Mouse (Mus musculus): Measurements from ENCODE around the gene Errfi1.
"Not testable (repeated sequence)": the region's sequence is repeated elsewhere in the genome, so short reads cannot be mapped to it uniquely, and the experiment has no call there.

Errfi1 gene

DNA sequence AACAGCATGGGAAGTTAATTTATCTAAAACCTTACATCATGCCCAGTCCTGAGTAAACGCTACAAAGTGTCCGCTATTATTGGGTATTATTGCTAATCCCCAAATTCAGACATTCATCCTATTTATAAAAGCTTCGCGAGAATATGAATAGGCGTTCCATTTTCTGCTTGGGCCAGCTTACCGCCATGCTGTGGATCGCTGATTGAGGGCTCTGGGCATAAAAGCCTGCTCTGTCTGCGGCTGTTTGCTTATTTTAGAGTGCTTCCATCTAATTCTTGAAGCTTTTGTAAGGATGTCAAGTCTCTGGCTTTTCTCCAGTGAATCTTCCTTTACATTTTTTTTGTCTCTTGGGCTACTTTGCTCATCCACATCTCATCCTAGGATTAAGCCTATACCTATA, 7.4 kb upstream of the Errfi1 start:
- no peak for DNase-seq (ENCODE audit: low read depth, low spot score)

DNA sequence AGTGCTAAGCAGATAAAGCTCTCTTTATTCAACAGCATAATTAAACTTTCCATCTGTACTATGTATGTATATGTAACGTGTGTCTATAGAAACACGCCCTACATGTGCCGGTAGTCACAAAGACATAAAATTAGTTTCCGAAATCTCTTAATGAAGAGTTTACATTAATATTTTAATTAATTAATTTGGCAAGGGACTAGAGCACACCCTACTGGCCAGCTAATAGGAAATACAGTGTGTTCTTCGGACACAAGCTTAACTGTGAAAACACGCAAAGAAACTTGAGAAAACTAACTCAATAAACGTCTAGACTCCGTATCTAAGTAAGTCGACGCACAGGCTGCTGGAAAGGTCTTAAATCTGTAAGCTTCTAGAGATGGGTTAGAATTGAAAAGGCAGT, 3.8 kb upstream of the Errfi1 start:
- DNase-seq (ENCODE audit: low read depth, low spot score): no peak

DNA sequence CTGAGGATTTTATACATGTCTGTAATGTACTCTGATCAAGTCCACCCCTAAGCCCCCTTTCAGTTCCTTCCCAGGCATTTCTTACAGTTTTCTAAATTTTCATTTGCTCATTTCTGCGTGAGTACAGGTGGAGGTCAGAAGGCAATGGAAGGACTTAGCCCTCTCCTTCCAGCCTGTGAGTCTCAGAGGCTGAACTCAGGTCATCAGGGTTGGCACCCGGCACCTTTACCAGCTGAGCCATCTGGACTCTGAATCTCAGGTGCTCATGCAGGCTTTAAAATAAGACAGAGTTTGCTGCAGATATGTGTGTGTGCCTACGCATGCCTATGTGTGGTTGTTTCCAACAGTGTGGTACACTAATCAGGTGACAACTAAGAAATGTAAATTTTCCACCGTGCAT, 2.8 kb upstream of the Errfi1 start:
- DNase-seq (ENCODE audit: low read depth, low spot score): no peak

DNA sequence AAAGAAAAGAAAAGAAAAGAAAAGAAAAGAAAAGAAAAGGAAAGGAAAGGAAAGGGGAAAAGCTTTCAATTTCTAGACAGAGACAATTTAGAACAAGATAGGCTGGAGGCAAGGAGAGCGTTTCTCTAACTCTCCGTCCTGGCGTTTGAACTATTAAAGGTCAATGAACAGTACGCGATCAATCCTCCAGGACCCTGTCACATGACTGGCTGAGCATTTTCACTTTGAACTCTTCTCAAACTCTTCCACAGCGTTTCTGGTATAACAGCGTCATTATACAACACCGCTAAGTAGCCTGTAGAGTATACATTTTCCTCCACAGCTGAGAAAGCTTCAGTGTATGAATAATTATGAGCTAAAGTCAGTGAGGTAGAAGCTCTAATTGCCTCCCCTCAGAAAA, 1.7 kb upstream of the Errfi1 start:
- DNase-seq (ENCODE audit: low read depth, low spot score): no peak

DNA sequence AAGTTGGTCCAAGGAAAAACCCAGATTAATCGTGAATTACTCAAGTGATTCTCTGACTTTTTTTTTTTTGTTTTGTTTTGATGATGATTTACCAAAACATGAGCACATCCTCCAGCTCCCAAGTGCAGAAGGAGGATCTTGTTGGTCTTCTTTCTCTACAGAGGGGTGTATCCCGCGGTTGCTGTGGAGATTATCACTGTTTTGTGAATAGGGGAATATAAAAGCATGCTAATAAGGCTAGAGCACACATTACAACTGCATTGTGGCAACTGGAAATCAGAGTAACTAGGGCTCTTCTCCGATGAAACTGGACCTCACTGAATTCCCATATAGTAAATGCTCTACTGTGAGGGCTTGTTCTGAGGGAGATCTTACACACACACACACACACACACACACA, 1.2 kb upstream of the Errfi1 start:
- DNase-seq (ENCODE audit: low read depth, low spot score): no peak

DNA sequence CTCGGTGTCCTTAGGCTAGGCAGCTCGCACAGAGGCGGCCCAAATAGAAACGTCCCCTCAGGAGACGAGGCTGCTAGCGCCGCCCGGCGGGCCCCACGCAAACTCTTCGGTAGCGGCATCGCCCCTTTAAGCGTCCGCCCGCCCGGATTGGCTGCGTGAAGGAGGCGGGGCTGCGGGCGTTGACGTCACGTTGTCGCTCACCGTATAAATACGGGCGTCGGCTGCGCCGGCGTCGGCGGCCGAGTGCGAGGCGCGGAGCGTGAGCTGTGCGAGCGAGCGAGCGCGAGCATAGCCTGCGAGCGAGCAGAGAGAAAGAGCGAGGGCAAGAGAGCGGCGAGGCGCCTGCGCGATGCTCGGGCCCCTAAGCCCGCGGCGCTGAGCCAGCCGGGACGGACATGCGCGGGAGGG, 1.1 kb downstream of the Errfi1 start:
- DNase-seq (ENCODE audit: low read depth, low spot score): peak; percentile 40

DNA sequence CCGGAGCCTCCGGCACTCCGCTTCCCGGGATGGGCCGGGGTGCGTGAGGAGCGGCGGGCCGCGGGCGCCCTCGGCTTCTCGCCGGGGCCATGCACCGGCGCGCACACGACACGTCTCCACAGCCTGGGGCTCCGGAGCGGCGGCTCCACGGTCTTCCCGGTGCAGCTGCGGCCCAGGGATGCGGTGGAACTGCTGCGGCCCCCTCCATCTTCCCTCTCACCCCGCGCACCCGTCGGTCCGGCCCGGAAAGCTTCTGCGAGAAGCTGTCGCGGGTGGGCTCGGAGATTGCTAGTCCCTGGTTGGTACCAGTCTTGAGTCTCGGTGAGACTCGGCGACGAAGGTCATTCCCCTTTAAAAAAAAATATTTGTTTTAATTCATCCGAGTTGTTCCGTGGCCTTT, 1.6 kb downstream of the Errfi1 start:
- DNase-seq (ENCODE audit: low read depth, low spot score): no peak

DNA sequence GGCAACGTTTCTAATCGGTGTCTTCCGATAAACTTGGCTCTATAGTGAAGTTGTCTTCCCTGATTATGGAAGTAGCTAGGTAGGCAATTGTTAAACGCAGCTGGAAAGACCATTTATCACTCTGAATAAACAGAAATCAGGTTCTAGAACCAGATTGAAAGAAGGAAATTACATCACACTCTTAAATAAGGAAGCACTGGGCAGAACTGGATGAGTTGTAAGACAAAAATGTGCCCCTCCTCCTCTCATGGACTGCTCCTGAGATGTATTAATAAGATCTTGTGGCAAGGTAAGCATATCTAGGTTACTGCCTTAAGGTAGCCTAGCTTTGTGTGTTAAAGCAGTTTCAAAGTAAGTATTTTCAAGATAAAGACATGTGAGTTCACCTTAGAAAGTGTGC, 6.8 kb downstream of the Errfi1 start:
- no peak for DNase-seq (ENCODE audit: low read depth, low spot score)

DNA sequence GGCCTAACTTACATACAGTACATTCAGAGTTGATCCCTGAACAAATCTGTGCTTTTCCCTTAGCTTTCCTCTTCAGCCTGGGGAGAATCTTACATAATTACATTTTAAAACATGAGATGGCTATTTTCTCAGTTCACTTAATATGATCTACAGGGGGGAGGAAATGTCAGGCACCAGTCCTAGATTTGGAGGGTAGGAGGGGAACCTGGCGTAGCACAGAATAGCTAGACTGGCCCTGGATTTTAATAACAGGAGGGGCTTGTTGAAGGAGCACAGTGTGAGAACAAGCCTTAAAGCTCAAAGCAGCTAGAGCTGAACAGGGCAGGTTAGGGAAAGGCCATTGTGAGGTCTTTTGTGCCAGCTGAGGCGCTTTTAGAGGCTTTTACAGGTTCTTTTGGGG, 7.4 kb downstream of the Errfi1 start:
- no peak for DNase-seq (ENCODE audit: low read depth, low spot score)

DNA sequence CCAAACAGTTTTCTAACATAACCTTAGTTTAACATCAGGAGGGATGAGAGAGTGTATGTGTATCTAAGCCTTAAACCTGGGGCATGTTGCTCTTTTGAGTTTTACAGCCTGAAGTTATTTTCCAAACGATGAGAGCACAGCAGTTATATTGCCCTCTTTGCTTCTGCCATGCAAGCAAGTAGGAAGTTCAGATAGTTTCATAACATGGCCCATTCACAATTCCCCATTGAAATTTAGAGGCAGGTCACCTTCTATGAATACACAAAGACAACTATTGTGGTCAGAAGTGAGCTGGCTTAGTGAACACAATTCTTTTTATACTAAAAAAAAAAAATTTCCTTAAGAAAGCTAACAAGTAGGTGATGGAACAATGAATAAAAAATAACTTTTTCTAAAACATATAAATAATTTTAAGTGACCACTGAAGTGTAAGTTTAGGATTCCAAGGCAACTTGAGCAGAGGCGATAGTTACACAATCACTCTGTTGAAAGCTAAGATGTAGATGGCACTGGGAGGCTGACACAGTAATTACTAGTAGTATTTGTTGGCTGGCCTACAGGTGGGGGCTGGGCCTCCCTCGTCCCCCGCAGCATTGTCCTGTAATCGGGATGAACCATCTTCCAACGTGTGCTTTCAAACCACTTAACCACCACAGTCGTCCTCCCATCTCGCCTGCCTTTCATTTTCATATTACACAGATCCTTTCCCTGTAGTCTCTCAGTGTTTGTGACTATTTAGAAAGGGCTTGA, 9.1 kb downstream of the Errfi1 start:
- DNase-seq (ENCODE audit: low read depth, low spot score): no peak

DNA sequence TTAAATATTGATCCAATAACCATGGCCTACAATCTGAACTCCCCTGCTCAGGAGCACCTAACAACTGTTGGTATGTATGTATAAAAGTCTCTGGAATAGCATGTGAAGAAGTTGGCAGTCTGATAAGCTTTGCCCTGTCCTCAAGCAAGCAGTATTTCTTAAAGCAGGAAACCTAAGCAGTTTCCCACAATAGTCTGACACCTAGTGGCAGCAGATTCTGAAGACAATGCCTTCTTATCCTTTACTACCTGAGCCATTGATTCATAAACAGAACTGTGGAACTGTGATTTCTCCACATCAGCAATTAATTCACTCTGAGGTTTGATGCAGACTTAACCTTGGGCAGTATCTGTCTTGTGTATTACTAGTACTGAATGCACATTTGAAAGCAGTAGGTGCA, 11.7 kb downstream of the Errfi1 start:
- no peak for DNase-seq (ENCODE audit: low read depth, low spot score)

DNA sequence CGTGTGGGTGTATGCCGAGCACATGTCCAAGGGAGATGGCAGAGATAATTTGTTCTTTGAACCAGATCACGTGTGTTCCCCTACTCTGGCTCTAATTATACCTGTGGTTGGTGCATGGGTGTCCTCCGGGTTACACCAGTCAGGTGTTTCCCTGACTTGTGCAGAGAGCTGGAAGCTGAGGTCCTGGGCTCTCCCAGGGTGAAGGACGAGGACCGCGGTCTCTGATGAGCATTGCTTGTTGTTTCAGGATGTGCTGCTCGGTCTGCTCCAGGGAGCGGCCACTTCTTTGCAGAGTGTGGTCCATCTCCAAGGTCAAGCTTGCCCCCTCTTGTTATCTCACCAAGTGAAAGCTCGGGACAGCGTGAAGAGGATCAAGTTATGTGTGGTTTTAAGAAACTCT, 12.3 kb downstream of the Errfi1 start:
- no peak for DNase-seq (ENCODE audit: low read depth, low spot score)

DNA sequence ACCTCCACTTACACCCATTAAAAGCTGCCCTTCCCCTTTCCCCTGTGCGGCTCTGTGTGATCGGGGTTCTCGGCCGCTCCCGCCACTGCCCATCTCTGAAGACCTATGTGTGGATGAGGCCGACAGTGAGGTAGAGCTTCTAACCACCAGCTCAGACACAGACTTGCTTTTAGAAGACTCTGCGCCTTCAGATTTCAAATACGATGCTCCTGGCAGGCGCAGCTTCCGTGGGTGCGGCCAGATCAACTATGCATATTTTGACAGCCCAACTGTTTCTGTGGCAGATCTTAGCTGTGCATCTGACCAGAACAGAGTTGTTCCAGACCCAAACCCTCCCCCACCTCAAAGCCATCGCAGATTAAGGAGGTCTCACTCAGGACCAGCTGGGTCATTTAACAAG, 12.8 kb downstream of the Errfi1 start:
- no peak for DNase-seq (ENCODE audit: low read depth, low spot score)

DNA sequence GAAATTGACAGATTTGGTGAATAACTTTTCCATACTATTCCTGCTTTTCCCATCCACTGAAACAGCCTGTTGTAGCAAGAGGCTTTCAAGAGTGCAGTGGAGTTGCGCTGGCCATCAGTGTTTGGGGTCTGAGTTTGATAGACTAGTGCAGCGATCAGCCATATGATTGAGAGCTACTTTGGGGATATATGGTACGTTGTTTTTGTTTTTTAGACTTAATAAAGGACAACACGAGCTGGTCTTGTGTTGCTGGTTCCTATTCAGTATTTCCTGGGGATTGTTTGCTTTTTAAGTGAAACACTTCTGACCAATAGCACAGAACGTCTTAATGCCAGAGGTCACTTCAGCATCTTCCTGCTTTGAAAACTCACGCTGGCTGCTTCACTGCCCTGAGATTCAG, 14.4 kb downstream of the Errfi1 start:
- DNase-seq (ENCODE audit: low read depth, low spot score): no peak

DNA sequence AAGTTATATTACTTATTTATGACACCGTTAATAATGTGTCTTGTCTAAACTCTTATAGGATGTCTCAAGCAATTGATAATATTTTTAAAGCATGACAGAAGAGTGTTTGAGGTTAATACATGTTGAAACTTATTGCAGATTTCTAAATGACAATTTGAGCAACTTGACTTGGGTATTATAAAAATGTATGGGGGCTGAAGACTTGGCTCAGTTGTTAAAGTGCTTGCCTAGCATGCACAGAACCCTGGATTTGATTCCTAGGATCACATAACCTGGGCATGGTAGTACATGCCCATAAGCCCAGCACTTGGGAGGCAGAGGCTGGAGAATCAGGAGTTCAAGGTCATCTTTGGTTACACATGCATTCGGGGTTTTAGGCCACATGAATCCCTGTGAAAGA, 15.1 kb downstream of the Errfi1 start:
- no peak for DNase-seq (ENCODE audit: low read depth, low spot score)

DNA sequence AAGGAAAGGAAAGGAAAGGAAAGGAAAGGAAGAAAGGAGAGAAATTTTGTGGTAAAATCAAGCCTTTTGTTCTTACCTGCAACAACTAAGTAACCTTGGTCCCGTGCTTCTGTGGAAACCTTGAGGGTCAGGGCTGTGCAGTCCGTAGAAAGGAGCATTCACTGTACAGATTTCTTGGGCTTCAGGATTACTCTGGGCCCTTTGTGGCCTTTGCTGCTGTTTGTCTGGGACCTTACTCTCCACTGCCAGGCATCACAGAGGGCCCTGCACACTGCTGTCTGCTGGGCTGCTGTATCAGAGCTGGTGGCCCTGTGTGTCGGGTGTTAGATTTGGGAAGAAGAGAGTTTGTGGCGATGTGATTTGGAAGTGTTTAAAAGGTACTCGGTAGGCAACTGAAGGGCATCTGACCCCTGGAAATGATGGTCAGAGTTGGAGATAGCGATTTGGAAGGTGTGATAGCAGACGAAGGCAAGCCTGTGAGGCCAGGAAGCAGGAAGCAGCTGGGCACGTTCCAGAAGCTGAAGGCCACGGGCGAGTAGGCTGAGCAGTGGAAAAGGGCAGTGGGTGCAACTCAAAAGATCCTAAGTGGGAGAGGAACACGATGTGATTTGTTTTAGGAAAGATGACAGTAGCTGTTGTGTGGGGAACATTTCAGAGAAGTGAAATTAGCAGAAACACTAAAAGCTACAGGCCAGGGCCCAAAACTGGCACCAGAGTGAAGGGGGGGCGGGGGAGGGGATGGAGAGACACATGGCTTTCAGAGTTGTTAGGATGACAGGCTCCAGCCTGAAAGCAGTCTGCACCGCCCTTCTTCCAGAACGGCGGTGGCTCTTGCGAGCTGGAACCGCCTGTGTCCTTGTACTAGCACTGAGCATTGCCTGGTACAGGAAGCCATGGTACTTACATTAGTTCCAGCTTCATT, 15.8 kb downstream of the Errfi1 start:
- no peak for DNase-seq (ENCODE audit: low read depth, low spot score)

DNA sequence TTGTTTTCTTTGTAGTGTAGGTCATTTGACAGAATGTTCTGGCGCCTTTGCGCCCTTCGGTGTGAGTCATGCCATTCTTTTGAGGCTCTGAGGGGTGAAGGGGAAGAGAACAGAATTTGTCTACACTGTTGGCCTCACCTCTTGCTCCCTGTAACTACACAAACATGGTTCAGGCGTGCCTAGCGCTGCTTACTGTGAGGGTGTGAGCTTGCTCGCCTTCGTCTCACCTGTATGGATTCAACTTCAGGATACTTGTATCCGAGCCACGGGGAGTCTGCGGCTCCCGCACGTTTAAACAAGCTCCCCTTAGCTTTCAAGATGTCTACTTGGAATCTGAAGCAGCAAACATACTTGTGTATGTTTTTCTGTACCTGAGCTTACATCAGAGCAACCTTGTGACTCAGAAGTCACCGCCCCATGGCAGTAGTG, 17.3 kb downstream of the Errfi1 start:
- no peak for DNase-seq (ENCODE audit: low read depth, low spot score)

DNA sequence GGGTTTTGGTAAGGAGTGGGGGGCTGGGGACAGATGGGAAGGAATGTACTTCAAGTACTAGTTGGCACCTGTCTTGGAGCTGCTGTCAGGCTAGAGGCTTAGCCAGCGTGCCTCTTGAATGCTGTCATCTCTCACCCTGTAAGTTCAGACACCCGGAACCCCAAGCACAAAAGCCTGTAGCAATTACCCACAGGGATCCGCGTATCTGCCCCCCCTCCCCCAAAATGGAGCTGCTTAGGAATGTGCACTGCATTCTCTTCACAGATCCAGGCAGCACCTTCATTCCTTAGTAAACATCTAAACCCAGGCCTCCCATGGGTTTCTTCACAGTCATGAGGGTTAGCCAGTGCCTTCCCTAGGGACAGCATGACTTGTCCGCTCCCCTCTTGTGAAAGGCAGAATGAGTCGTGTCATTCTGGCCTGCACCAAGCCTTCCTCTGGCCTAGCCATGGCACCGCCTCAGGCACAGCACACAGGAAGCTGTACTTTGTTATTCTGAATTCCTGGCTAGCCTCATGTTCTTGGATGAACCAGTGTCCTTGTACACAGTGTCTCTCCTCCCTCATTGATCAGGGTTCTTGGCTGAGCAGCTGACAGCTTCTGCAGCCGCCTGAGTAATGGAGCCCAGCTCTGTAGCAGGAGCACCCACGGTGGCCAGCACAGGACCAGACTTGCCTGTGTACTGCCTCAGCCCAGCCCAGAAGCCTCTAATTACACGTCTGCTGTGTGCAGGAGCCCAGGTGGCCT, 17.8 kb downstream of the Errfi1 start:
- no peak for DNase-seq (ENCODE audit: low read depth, low spot score)

DNA sequence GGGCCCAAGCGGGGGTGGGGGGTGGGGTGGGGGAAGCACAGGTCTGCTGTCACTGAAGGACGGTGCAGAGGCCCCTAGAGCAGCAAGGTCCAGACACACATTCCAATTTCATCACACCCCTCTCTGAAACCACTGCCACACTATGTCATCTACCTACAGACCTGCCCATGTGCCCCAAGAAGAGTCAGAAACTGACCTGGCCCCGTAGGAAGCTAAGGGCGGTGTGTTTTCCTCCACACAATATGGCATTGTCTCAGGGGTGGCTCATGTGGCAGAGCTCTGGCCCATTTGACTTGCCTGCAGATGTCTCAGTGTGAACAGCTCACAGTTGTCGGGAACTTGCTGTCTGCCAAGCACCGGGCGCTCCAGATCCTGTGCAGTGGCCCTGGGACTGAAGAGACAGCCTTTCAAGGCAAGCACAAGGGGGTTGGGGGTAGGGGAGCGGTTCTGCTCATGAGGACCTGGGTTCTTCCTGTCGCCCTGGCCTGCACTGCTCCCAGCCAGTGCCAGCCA, 18.5 kb downstream of the Errfi1 start:
- DNase-seq (ENCODE audit: low read depth, low spot score): no peak

DNA sequence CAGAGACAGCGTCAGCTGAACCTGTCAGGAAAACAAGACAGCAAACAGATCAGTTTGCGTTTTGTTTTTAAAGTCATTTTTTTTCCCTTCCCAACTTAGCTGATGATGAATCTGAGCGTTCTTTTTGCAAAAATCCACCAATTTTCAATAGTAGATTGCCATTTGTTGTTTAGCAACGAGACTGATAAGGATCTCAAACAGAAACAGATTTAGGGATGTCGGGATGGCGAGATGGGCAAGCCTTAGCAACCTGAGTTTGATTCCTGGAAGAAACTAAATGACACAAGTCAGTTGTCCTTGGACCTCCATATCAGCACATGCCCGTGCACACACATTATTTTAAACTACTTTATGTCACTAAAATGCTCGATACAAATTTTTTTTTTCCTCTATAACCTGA, 19.0 kb downstream of the Errfi1 start:
- DNase-seq (ENCODE audit: low read depth, low spot score): no peak

DNA sequence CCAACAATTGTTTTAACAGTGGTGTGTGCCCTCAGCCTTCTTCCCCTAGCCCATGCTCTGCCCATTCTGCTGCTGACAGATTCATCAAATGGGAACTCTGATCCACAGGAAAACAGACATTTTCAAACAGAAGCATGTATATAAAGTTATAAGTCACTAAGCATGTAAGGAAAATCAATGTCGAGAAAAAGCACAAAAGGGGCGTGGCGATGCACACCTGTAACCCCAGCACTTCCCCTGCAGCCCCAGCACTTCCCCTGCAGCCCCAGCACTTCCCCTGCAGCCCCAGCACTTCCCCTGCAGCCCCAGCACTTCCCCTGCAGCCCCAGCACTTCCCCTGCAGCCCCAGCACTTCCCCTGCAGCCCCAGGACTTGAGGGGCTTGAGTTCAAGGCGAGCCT, 20.7 kb downstream of the Errfi1 start:
- not testable (repeated sequence) for DNase-seq (ENCODE audit: low read depth, low spot score)

DNA sequence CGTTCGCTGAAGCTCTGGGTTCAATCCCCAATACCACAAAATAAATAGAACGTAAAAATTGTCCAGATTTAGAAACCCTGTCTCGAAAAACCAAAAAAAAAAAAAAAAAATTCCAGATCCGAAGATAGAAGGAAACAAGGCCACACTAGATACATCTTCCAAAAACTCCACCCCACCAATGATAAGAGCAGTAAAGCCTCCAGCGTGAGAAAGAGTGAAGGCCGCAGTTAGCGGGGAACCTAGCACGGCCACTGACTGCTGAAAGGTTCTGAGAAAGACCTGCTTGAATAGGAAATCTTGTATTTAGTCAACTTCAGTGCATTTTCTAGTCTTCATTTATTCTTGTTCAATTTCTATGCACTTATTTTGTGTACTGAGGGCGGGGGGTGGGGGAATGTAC, 21.7 kb downstream of the Errfi1 start:
- no peak for DNase-seq (ENCODE audit: low read depth, low spot score)

Measured in c-Kit-negative CD71-positive TER-119-positive erythroid progenitor cells, embryonic 14.5 days (primary cell).